ENCODE assay signal across 7 mouse cellular contexts in genomic region chr5:104859962-104860525, GRCm38 (mm10). TPM values are rescaled to one million over a fixed set of nuclear protein-coding genes. Genes with fewer than 3 reads are reported as not detected.
DNase-seq lines count a peak whose midpoint lies in the region; ATAC-seq lines count a peak whose summit lies in the region.
"Not testable (repeated sequence)": the region's sequence is repeated elsewhere in the genome, so short reads cannot be mapped to it uniquely, and the experiment has no call there.

TSS of gene Zfp951 (minus strand) at chr5:104860070.

- peak within 1 kb of the TSS; percentile 24; the same call in 1 of the 2 replicates for H3K4me2 ChIP-seq in heart, embryonic 11.5 days
- H3K4me2 ChIP-seq in kidney, embryonic 14.5 days (replicated peaks; ENCODE audit: low read depth, low read length): peak within 1 kb of the TSS; percentile 5; the same call in 1 of the 2 replicates
- H3K4me2 ChIP-seq in limb, embryonic 12.5 days: not testable (repeated sequence)
- 0 out of 2 replicates have a peak within 1 kb of the TSS, but pooled peaks have one; percentile 19 for H3K4me2 ChIP-seq in midbrain, embryonic 13.5 days (replicated peaks)

- H3K4me3 ChIP-seq in heart, embryonic 11.5 days (ENCODE audit: low read depth, low read length): peak within 1 kb of the TSS; percentile 23; the same call in 1 of the 2 replicates
- peak within 1 kb of the TSS; percentile 25; the same call in 1 of the 2 replicates for H3K4me3 ChIP-seq in kidney, embryonic 14.5 days (ENCODE audit: low read length)
- H3K4me3 ChIP-seq in limb, embryonic 12.5 days (replicated peaks): peak within 1 kb of the TSS; percentile 29
- H3K4me3 ChIP-seq in midbrain, embryonic 13.5 days (replicated peaks): peak within 1 kb of the TSS; percentile 29

- not testable (repeated sequence) for H3K36me3 ChIP-seq in heart, embryonic 11.5 days (ENCODE audit: control insufficient read depth, insufficient read depth, low read length); kidney, embryonic 14.5 days (ENCODE audit: control insufficient read depth, insufficient read depth, low read length); limb, embryonic 12.5 days; midbrain, embryonic 13.5 days

- H3K27ac ChIP-seq in heart, embryonic 11.5 days (ENCODE audit: low read depth, low read length); kidney, embryonic 14.5 days (ENCODE audit: low read depth, low read length); limb, embryonic 12.5 days; midbrain, embryonic 13.5 days: not testable (repeated sequence)

- not testable (repeated sequence) for H3K9me3 ChIP-seq in heart, embryonic 11.5 days (replicated peaks; ENCODE audit: control insufficient read depth, low read length); kidney, embryonic 14.5 days (ENCODE audit: control insufficient read depth, low read length); limb, embryonic 12.5 days
- peaks cover 19% of the 10 kb centered on the region for H3K9me3 ChIP-seq in midbrain, embryonic 13.5 days

- peak; percentile 100 for ATAC-seq in erythroblast, adult 5-6 weeks (replicated peaks; ENCODE audit: low FRiP score, poor library complexity, severe bottlenecking)
- peak; percentile 85 for ATAC-seq in heart, embryonic 11.5 days (replicated peaks; ENCODE audit: insufficient number of reproducible peaks, low FRiP score, low TSS enrichment)
- ATAC-seq in kidney, embryonic 14.5 days (ENCODE audit: low FRiP score, low TSS enrichment): peak; percentile 98
- peak; percentile 89 for ATAC-seq in limb, embryonic 12.5 days (ENCODE audit: insufficient number of reproducible peaks, insufficient read depth, low FRiP score, low TSS enrichment, low read depth)
- peak; percentile 94 for ATAC-seq in midbrain, embryonic 13.5 days

- not testable (repeated sequence) for H3K27me3 ChIP-seq in heart, embryonic 11.5 days (ENCODE audit: control insufficient read depth, insufficient read depth, low read length); kidney, embryonic 14.5 days (ENCODE audit: control insufficient read depth, insufficient read depth, low read length); limb, embryonic 12.5 days; midbrain, embryonic 13.5 days

- H3K4me1 ChIP-seq in heart, embryonic 11.5 days (ENCODE audit: control insufficient read depth, insufficient read depth, low read length); kidney, embryonic 14.5 days (ENCODE audit: control insufficient read depth, insufficient read depth, low read length); limb, embryonic 12.5 days (replicated peaks); midbrain, embryonic 13.5 days (replicated peaks): not testable (repeated sequence)

- H3K9ac ChIP-seq in heart, embryonic 11.5 days (ENCODE audit: low read depth, low read length); kidney, embryonic 14.5 days (ENCODE audit: low read depth, low read length); limb, embryonic 12.5 days (replicated peaks); midbrain, embryonic 13.5 days (replicated peaks): not testable (repeated sequence)

- DNase-seq in adrenal gland, postnatal 4 days (ENCODE audit: low spot score in 2 of 2): peak; percentile 11 to 14
- DNase-seq in skeletal muscle tissue, adult 2 months (ENCODE audit: low read depth, low spot score): peak; percentile 49

- 28% methylated on average over 11 of the region's 12 CpGs for WGBS in heart, embryonic 11.5 days (ENCODE audit: insufficient replicate concordance)
- WGBS in kidney, embryonic 14.5 days: 41% methylated on average over 11 of the region's 12 CpGs
- 32% methylated on average over 11 of the region's 12 CpGs for WGBS in limb, embryonic 12.5 days
- 47% methylated on average over 11 of the region's 12 CpGs for WGBS in midbrain, embryonic 13.5 days

RNA-seq across cellular contexts. Expression of gene Zfp951, which starts in this region (rescaled TPM):
- total RNA-seq in adrenal gland, postnatal 4 days (2021): 1 to 10 TPM; 7.3 to 8.6 TPM
- 1.3 and 2.3 TPM in 2 replicates for total RNA-seq in erythroblast, adult 5-6 weeks (2015; ENCODE audit: low replicate concordance)
- 2.6 and 4.3 TPM in 2 replicates for total RNA-seq in erythroblast, adult 5-6 weeks (2017; ENCODE audit: low replicate concordance)
- 2.0 and 2.1 TPM in 2 replicates for polyA plus RNA-seq in heart, embryonic 11.5 days (2014; fragmentation: Nextera tagmentation; extraction: Ambion mirVana)
- 4.6 and 4.9 TPM in 2 replicates for polyA plus RNA-seq in kidney, embryonic 14.5 days (2014; fragmentation: Nextera tagmentation; extraction: Ambion mirVana)
- 3.4 and 3.6 TPM in 2 replicates for polyA plus RNA-seq in limb, embryonic 12.5 days (2016; fragmentation: Nextera tagmentation; extraction: Ambion mirVana)
- polyA plus RNA-seq in midbrain, embryonic 13.5 days (2015; fragmentation: Nextera tagmentation; extraction: Ambion mirVana): 2.7 and 3.2 TPM in 2 replicates
